Mouse (Mus musculus) left cerebral cortex, postnatal 36 days (tissue): ENCODE measurements at regions not wholly inside any gene's neighbourhood (a gene's known extent, or its start where the extent isn't known, plus 50 kb on each side); places are given as distances from the start of the nearest gene placed in this dataset.

Source experiments
- DNase-seq, 2 experiments: peaks; one replicate each; pipeline ENCODE4 v3.0.0; 2021 to 2022; ENCODE audit warnings: low spot score in 2 of 2, mixed read lengths in 1 of 2
- intact Hi-C: fragments of 180-260 bp; cut with DNase I; formaldehyde crosslinking; loops from one replicate; pipeline ENCODE4 v1.15.1; 2025

- intact Hi-C loops: loop anchor here (1.0 to 5.0 kb wide), 4 partner anchors 82 to 370 kb away; partner anchors contain the start of gene Serp2
- DNase-seq: no peak
Measured at GRCm38 (mm10) chr14:76874542-76875265, 161.9 kb upstream of the Ccdc122 start.

- intact Hi-C loops: loop anchor here (2.0 to 5.0 kb wide), 2 partner anchors 81 to 111 kb away; no protein-coding TSS in a partner anchor
- no peak for DNase-seq
Measured at GRCm38 (mm10) chr14:76873684-76874083, 162.9 kb upstream of the Ccdc122 start.

GRCm38 (mm10) chr14:76872976-76873375 is 163.6 kb upstream of the Ccdc122 start:
- intact Hi-C loops: loop anchor here (2.0 to 5.0 kb wide), 2 partner anchors 81 to 110 kb away; no protein-coding TSS in a partner anchor
- no peak for DNase-seq

- intact Hi-C loops: loop anchor here (2.0 to 5.0 kb wide), 2 partner anchors 80 to 110 kb away; no protein-coding TSS in a partner anchor
- peak in 1 of 2 experiments; percentile 26 for DNase-seq
Measured at GRCm38 (mm10) chr14:76872510-76872909, 164.1 kb upstream of the Ccdc122 start.

GRCm38 (mm10) chr14:76868831-76869230 is 167.7 kb upstream of the Ccdc122 start:
- no peak for DNase-seq
- intact Hi-C loops: no loop called here

GRCm38 (mm10) chr14:76868131-76868530 is 168.4 kb upstream of the Ccdc122 start:
- intact Hi-C loops: no loop called here
- no peak for DNase-seq

- intact Hi-C loops: no loop called here
- no peak for DNase-seq
Measured at GRCm38 (mm10) chr14:76864664-76865063, 171.9 kb upstream of the Ccdc122 start.

DNA sequence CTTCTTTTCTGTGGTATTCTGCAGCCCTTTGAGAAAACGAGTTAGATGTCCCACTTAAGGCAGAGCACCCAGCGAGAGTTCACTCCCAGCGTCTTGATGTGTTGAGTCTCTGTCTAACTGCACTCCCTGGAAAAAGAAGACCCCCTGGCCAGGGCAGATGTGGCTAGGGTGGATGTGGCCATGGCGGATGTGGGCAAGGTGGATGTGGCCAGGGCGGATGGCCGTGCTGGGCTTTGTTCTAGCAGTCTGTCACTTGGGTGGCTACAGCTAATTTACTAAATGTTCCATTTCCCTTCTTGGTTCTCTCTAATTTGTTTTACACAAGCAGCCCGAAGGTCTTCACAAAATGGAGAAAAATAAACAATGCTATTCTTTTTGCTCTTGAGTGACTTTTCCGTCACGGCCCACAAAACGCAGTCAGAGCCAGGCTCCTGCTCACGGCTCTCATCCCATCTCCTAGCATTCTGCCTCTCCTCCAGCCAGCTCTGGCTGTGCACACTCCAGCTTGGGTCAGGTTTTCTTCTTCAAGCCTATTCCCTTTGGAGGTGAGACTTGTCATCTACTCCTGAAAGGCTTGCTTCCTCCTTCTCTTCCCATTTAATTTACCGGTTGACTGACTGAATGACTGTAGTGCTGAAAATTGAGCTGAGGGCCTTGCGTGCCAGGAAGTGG is 173.4 kb upstream of the Ccdc122 start:
- intact Hi-C loops: no loop called here
- no peak for DNase-seq

DNA sequence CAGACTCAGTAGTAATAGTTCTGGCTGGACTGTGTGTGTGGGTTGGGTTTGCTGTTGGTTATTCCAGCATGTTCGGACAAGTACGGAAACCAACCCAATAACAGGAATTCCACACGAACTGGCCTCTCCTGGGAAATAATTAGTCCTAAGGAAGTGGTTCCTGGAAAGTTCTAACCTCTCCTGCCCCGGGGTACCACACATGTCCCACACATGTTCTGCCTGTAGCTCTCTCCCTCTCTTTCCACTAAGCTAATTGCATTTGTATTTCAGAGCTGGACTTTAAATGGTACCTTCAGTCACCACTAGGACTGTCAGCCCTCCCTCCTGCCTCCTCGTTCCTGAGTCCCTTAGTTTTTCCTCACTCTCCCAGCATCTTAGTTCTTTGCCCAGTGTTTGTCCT is 178.2 kb upstream of the Ccdc122 start:
- no peak for DNase-seq
- intact Hi-C loops: no loop called here

DNA sequence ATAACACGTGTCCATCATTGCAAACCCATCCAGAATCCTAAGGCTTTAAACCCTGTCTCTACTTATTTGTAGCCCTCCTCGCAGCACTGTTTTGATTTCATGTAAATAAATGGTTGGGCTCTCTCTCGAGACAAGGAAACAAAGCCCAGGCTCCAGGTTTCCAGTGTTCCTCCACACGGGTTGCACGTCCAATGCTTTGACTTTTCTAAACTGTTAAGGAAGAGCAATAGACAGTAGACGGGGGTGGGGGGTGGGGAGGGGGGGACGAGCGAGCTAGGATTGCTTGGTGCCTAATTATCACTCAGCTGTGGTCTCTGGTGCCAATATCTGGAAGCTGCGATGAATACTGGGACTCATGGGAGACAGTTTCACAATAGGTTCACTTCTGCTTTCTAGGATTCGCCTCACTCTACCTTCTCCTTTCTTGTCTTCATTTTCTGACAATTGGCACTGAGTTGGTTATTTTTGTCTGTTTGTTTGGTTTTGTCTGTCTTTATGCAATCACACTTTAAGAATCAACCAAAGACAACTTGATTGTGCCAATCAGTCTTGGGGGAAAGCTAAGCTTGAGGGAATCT is 179.3 kb upstream of the Ccdc122 start:
- DNase-seq: no peak
- intact Hi-C loops: no loop called here

DNA sequence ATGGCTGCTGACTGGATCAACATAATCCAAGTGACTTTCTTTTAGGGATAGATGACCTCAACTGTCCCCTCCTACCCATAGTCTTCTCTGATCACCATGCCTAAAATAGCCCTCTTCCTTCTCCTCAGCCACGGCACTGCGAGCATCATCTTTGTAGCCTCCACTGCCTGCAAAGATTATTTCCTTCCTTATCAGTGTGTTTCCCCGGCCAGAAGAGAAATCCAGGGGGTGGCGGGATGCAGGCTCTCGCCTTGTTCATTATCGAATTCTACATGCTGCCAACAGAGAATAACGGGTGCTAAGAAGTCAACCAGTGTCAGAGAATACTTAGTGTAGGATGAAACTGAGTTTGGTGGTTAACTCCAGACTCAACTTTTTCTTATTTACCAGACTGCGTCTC is 180.0 kb upstream of the Ccdc122 start:
- intact Hi-C loops: no loop called here

GRCm38 (mm10) chr14:76854965-76855364 is 181.6 kb upstream of the Ccdc122 start:
- intact Hi-C loops: no loop called here

More for the DNA sequence above, 180.0 kb upstream of the Ccdc122 start:
- DNase-seq: no peak

GRCm38 (mm10) chr14:76851473-76852214 is 184.9 kb upstream of the Ccdc122 start:
- intact Hi-C loops: no loop called here
- DNase-seq: no peak

More at GRCm38 (mm10) chr14:76854965-76855364, 181.6 kb upstream of the Ccdc122 start:
- no peak for DNase-seq

GRCm38 (mm10) chr14:76850641-76851040 is 185.9 kb upstream of the Ccdc122 start:
- intact Hi-C loops: no loop called here
- no peak for DNase-seq

- intact Hi-C loops: no loop called here
- DNase-seq: no peak
Measured at GRCm38 (mm10) chr14:76850051-76850450, 186.5 kb upstream of the Ccdc122 start.

GRCm38 (mm10) chr14:76849636-76850035 is 186.9 kb upstream of the Ccdc122 start:
- intact Hi-C loops: no loop called here
- DNase-seq: no peak

- intact Hi-C loops: no loop called here
- no peak for DNase-seq
Measured at GRCm38 (mm10) chr14:76849071-76849470, 187.5 kb upstream of the Ccdc122 start.

DNA sequence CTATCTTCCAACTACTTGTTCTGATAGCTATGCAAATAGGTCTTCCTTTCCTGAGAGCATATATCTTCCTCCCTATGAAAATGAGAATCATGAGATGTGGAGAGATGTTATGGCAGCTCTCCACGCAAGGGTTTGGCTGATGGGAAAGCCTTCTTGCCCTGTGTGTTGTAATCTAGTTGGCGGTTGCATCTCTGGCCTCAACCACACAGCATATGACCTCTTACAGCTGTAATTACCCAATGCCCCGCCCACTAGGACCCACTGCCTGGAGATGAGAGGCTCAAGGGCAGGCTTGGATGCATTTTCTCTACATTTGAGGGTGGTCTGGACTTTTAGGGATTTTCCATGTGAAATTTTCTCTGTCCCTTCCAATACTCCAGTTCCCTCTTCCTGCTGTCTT is 190.9 kb upstream of the Ccdc122 start:
- DNase-seq: no peak
- intact Hi-C loops: no loop called here

- DNase-seq: no peak
- intact Hi-C loops: no loop called here
Measured at GRCm38 (mm10) chr14:76844717-76845116, 191.9 kb upstream of the Ccdc122 start.
